Mouse (Mus musculus) regulatory T cell (primary cell): Measurements from ENCODE around the gene Larp1.

ENCODE experiments used
- in situ Hi-C: fragments of 300-600 bp; cut with MboI, MseI; formaldehyde crosslinking; loops from one replicate; pipeline ENCODE4 v1.15.1; 2025; ENCODE audit warnings: high pct_unique_total_duplicates

Larp1 gene

GRCm38 (mm10) chr11:58009051-58009515 is at the start of gene Larp1:
Gene Larp1, plus strand, starts transcription at chr11:58009064.
- in situ Hi-C loops: no loop called here

- in situ Hi-C loops: loop anchor here (10.0 kb wide), 1 partner anchor 205 kb away; the partner anchor contains the start of gene Gemin5
These were observed 48.9 kb upstream of the Larp1 start for GRCm38 (mm10) chr11:57959924-57960323.

- in situ Hi-C loops: no loop called here
These were observed 46.2 kb upstream of the Larp1 start for GRCm38 (mm10) chr11:57962382-57963285.

GRCm38 (mm10) chr11:57963291-57963870 is 45.5 kb upstream of the Larp1 start:
- in situ Hi-C loops: no loop called here

- in situ Hi-C loops: loop anchor here (5.0 kb wide), 1 partner anchor 36 kb away; no protein-coding TSS in a partner anchor
These were observed 42.2 kb upstream of the Larp1 start for GRCm38 (mm10) chr11:57966630-57967029.

- in situ Hi-C loops: loop anchor here (5.0 kb wide), 1 partner anchor 34 kb away; no protein-coding TSS in a partner anchor
These were observed 40.6 kb upstream of the Larp1 start for GRCm38 (mm10) chr11:57968301-57968700.

DNA sequence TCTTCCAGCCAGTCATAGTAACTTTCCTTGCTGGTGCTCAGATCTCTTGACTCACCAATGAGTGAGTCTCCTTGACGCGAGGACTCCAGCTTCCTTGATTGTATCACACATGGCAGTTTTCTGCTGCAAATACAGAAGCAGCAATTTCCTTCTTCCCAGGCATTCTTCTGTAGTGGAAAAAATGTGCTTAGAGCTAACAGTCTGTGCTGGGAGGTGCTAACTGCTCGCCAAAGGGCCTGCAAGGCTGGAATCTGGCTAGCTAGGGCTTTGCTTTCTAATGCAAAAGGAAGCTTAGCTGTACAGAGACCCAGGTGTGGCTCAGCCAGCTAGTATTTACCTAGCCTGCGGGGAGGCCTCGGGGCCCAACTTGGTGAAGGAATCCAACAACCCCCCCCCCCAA is 38.3 kb upstream of the Larp1 start:
- in situ Hi-C loops: no loop called here

DNA sequence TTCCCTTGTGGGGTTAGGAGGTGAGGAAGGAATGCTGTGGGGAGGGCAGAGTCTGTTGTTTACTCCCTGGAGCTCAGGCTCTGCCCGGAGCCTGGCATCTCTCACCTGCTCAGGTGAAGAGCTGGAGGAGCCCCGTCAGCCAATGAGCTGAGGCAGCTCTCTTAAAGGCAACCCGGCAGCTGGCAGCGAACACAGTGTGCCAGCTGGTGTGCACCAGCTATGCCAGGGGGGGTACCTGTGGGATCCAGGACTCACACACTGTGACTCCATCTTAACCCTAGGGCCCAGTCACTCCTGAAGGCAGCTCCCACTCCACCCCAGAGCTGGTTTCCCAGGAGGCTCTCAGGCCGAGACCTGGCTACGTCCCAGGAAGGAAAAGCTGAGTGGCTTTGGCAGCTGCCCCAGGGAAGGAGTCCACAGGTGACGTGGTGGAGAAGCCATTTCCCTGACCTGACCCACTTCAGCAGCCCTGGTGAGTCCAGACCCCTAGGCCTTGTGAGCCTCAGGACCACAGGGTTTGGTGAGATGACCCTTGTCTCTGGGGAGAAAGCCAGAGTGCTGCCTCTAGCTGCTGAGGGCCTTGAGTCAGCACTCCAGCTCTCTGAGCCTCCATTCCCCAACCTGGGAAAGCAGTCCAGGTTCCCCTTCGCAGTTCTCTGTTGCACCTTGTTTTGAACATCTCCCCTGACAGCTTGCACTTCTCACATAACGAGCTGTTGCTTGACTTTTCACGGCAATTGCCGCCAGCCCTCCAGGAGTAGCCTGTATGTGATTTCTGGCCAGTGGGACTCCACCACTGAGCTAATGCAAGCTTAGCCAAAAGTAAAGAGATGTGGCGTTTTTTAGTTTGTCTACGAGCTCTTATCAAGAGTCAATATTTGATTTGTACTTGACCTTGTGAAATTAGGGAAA is 35.6 kb upstream of the Larp1 start:
- in situ Hi-C loops: no loop called here

DNA sequence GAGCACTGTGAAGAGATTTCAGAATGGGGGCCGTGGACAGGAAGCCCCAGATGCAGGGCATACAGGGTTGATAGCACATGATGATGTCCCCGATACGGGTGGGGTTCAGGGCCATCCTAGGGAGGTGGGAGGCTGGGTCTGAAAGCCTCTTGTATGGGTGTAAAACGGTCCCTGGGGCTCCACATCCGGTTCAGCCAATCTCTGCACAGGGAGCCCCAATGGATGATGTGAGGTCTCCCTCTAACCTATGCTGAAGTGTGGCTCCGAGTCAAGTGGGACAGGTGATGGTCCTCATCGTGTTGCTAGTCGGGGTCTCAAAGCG is 35.0 kb upstream of the Larp1 start:
- in situ Hi-C loops: no loop called here

DNA sequence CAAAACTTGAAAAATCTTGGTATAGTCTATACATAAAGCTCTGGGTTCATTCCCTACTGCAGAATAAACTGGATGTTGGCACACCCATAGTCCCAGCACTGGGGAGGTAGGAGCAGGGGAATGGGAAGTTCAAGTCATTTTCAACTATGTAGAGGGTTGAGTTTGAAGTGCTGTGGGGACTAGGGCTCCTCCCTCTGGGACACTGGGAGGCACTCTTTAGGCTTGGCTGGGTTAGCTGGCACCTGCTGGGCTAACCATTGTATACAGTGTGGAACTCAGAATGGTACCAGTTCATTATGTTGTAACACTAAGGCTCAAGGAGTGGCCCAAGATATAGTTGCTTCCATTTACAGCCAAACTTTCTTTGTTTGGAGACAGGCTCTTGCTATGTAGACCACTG is 33.0 kb upstream of the Larp1 start:
- in situ Hi-C loops: no loop called here

DNA sequence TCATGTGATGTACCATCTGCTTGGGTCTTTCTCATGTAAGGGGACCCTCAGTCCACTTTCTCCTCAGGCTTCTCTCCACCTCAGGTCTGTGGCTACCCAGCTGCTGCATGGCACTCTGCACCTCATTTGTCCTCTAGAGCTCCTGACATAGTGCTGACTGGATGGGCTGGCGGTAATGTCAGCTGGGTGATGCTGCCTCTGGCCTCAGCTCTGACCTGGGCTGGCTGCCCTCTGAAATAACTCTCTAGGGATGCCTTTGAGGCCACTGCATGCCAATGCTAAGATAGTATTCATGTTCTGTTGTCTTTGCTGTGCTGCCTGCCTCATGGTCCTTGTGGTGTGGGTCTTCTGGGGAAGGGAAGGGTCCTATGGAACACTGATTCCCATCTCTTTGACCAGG is 31.2 kb upstream of the Larp1 start:
- in situ Hi-C loops: no loop called here

- in situ Hi-C loops: no loop called here
These were observed 29.2 kb upstream of the Larp1 start for GRCm38 (mm10) chr11:57979621-57980020.

- in situ Hi-C loops: no loop called here
These were observed 27.6 kb upstream of the Larp1 start for GRCm38 (mm10) chr11:57981083-57981809.

DNA sequence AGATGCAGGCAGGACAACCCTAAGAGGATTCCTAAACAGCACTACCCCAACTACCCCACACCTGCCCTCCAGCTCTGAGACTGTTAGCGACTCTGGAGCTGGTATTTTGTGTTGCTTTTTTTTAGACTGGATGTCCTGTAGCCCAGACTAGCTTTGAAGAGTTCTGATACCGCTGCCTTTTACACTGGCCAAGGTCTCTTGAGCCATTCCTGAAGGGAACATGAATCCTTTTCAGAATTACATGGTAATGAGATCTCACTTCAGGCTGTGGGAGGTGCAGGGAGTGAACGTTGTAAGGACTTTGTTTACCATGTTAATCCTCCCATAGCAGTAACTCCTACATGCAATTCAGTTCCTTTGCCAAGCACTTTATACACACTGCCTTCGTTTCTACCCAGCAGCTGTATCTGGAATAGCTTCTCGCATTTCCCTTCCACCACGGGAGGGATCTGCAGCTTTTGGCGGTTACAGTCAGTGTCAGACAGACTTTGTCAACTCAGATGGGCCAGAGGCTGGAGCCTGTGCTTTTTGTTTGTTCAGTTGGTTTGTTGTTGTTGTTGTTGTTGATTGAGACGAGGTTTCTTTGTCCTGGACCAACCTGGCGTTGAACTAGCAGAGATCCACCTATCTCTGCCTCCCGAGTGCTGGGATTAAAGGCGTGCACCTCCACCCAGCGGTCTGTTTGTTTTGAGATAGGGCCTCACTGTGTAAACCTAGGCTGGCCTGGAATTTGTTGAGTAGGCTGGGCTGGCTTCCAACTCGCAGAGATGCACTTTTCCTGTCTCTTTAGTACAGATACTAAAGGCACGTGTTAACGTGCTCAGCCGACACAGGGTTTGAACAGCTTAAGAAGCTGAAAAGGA is 25.2 kb upstream of the Larp1 start:
- in situ Hi-C loops: no loop called here

DNA sequence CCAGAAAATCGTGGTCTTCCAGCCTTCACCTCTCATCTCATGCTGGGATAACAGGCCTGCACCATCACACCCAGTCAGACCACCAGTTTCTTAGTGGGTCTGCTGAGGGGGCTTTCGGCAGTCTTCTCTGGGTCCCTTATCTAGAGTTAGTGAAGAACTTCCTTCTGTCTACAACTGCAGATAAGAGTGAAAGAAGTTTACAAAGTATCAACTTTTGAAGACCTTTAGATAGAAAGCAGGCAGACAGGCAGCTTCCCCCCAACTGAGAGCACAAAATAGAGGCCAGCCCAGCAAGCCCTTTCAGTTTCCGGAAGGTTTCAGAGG is 24.6 kb upstream of the Larp1 start:
- in situ Hi-C loops: no loop called here

- in situ Hi-C loops: no loop called here
These were observed 23.4 kb upstream of the Larp1 start for GRCm38 (mm10) chr11:57985485-57985884.

GRCm38 (mm10) chr11:57986053-57986452 is 22.8 kb upstream of the Larp1 start:
- in situ Hi-C loops: no loop called here

DNA sequence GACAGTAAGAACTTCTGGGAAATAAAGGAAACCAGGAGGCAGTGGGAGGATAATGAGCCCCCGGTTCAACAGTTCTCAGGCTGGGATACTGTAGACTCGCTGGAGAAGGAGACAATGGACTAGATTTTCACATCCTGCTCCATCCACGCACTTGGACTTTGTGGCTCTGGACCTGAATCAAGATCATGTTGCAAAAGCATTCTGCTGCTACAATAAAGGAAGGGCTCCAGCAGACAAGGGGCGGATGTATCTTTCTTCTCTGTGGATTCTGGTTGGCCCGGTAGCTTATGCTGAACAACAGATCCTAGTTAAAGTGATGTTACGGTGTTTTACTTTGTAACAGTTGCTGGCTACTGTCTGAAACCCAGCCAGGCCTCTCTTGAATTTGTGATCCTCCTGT is 22.4 kb upstream of the Larp1 start:
- in situ Hi-C loops: no loop called here

DNA sequence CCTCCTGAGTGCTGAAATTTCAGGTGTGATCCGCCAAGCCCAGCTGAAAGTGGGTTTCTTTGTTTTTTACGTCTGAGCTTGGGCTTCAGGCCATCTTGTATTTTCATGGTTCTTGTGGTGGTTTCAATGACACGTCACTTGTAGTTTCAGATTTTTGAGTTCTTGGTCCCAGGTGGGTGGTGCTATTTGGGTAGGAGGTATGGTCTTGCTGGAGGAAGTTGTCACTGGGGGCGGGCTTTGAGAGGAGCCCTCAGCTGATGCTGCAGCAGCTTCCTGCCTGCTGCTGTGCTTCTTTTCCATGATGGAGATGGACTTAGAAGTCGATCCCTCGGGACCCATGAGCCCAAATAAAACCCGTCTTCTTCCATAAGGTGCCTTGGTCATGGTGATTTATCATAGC is 22.0 kb upstream of the Larp1 start:
- in situ Hi-C loops: no loop called here

- in situ Hi-C loops: no loop called here
These were observed 10.7 kb upstream of the Larp1 start for GRCm38 (mm10) chr11:57998168-57998567.
